Mouse (Mus musculus): ENCODE measurements around the gene Actg2.
"Not testable (repeated sequence)": the region's sequence is repeated elsewhere in the genome, so short reads cannot be mapped to it uniquely, and the experiment has no call there.

The Actg2 gene

DNA sequence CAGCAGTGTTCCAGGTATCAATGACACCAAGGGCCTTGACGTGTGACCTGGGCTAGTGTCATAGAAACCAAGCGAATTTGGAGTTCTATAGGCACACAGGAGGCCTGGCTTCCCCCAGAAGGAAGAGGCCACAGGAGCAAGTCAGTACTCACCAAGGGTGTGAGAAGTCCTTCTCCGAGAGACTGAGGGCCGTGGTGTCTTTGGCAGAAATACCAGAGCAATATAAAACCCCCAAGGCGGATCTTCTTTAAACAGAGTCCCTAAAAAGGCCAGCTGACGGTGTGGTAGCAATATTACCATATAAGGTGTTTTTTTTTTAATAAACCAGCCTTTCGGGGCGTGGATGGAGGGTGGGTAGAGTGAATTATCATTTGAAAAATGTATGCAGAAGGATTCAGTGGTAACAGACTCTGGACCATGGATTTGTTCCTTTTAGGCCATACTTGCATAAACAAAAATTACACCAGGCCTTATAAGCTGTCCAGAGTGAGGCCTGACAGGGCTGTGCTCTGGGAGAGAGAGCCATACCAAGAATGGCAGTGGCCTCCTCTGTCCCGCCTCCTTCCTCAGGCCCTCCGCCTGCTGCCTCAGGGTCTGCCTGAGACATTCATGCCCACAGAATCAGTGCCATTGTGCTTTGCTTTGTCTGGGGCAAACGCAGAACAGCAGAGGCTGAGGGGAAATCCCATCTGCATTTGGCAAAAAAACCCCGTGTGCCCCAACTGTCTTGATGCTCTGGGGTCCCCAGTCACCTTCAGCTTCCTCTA lies at the start of gene Actg2:
Gene Actg2 (minus strand): TSS at position 238 of the 767 bp plus-strand sequence.
- no peak for DNase-seq

DNA sequence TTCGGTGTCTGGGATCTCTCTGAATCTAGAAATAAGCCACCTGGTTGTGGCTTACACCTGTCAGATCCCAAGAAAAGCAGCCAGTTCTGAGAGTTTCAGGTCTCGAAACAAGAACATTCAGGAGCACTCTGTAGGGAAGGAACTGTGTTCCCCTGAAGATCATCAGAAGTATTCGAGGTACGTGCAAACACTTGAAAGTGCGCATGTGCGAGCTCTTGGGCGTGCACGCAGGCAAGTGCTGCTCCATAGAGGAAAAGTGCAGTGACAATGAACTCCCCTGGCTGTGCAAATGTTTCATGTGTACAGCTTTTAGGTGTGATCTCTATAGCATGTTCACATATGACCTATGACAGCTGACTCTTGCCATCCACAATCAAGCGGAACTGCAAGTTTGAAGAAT lies 49.3 kb upstream of the Actg2 start:
- DNase-seq = not testable (repeated sequence)

- no peak for DNase-seq
Measured at GRCm38 (mm10) chr6:83583591-83583990, 47.5 kb upstream of the Actg2 start.

GRCm38 (mm10) chr6:83582938-83583270 lies 46.8 kb upstream of the Actg2 start:
- DNase-seq = peak; percentile 21 to 36

DNA sequence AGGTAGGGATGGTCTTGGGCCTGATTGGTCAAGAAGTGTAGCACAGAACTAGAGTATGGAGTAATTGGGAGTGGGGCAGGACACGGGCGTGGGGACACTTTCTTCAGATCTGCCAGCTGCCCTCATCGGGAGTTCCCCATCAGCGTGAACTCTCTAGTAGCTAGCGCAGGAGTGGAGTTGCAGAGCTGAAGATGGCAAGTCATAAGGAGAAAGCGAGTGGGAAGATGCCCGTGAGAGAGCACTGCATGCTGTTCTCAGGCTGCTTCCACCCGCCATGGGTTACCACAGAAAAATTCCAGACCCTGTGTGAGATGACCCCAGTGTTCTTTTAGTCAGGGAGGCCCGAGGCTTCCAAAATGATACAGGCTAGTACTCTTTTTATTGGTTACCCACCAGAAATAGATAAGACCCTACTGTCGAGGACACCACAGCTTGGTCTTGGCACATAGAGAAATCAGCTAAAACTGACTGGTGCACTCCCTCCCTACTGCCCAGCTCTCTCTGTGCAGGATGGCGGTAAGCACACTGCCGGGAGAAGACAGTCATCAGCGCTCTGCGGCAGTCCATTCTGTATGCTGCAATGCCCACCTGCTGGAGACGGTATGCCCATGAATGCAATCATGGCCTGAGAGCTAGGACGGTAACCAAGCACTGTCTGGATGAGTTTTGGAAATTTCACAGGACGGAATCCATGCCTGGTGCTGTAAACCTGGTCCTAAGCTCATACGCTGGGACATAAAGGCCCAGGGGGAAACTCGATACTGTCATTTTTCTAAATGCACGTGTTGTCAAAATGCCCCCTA lies 46.3 kb upstream of the Actg2 start:
- no peak for DNase-seq

DNA sequence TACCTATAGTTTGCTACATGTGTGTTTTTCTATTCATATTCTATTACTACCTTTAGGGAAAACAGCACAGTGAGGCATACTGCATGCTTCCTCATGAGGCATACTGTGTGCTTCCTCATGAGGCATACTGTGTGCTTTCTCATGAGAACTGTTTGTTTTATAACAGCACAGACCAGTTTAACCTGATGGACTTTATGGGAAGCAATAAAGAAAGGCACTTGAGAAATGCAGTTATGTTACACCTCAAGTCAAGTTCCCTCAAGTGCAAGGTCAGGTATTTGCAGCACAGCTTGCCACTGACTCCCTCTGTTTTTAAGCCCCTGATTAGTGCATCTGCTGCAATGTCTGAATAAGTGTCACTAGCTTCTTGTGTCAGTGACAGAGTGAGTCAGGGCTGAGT lies 41.5 kb upstream of the Actg2 start:
- no peak for DNase-seq

DNA sequence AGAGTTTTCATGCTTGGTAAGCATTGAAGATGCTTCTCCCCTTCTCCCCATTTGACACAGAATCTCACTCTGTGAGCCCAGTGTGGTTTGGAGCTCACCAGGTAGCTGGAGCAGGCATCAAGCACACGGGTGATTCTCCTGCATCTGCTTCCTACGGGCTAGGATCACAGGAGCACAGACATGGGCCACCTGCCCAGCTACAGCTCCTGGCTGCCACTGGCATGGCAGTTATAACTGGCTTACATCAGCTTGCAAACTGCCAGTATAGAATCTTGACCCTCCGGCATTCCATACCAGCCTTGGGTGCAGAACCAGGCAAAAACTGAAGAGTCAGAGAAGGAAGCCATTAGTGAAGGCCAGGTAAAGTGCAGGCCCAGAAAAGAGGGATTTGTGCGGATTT lies 39.5 kb upstream of the Actg2 start:
- no peak for DNase-seq

DNA sequence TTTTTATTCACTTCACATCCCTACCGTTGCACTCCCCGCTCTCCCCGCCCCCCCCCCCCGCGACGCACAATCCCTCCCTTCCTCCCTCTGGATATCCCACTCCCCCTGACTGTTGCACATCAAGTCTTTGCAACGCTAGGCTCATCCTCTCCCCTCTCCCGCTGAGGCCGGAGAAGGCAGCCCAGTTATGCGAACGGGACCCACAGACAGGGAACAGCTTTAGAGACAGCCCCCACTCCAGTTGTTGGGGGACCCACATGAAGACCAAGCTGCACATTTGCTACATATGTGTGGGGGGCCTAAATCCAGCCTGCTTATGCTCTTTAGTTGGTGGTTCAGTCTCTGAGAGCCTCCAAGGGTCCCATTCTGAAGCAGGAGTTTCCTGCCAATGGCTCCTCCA lies 36.6 kb upstream of the Actg2 start, which contains the start of gene Stambp:
Gene Stambp (minus strand): TSS at position 59 of the 400 bp plus-strand sequence.
- DNase-seq = peak; percentile 19 to 20

DNA sequence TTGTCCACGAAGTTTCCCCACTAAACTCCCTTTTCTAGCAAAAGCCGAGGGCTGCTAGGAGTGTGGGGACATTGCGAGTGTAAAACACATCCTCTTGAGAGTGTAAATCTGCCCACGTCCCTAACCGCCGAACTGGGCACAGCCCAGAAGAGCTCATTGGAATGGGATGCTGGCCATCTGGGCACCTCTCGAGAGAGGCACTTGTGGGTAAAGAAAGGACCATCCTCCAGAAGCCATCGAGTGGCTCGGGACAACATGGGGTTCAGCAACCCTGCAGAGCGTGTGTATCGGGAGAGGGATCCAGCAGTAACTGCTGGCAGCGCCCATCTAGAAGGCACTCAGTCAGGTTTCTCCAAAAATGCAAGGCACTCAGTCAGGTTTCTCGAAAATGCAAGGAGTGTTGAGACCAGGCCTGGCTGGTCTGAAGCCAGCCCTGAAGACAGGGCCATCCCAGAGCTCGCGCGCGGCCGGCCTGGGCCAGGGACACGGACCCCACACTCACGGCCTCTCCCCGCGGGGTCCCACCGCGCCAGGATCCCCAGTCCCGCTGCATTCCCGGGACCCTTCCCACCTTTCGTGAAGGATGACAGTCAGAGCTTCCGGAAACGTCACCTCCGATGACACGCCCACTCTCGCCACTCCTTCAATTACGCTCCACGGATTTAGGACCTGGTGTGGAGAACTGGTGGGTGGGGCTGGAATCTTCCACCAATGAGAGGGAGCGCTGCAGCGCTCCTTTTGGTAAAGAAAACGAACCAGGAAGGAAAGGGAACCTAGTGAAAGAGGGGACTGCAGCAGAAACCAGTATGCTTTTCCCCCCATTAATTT lies 36.0 kb upstream of the Actg2 start:
- peak; percentile 85 to 86 for DNase-seq

DNA sequence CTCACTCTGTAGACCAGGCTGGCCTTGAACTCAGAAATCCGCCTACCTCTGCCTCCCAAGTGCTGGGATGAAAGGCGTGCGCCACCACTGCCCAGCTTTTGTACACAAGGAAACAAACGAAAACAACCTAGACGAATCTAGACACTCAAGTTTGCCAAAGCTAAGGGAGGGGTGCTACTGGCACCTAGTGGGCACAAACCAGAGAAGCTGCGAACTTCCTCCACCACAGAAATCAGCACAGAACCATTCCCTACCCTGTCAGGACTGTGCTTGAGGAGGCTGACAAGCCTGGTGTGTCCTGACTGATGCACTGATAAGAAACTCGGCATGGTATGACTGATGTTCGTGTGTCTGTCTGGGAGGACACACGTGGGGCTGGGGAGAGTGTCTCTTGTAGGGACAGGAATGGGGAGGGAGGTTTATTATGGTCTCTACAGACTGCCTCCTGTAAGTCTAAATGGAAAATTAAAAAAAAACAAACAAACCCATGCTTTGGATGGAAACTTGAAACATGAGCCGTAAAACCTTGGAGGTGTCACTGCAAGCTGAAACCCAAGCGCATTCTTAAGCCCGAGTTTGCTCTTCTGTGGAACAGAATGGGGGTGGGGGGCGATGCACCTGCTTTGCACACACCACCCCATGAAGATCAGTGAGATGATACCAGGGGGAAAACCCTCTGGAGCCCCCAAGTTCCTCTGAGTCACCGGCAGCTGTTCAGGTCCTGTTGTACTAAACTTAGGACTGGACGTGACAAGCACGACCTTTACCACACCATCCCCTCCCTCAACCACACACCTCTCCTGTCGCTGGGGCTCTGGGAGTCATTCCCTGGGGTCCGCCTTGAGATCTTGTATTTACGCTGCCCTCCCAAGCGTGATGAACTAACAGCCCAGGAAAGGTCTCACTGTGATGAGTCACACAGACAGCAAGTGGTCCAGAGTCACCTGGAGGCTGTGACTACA lies 33.1 kb upstream of the Actg2 start:
- peak; percentile 23 to 25 for DNase-seq

DNA sequence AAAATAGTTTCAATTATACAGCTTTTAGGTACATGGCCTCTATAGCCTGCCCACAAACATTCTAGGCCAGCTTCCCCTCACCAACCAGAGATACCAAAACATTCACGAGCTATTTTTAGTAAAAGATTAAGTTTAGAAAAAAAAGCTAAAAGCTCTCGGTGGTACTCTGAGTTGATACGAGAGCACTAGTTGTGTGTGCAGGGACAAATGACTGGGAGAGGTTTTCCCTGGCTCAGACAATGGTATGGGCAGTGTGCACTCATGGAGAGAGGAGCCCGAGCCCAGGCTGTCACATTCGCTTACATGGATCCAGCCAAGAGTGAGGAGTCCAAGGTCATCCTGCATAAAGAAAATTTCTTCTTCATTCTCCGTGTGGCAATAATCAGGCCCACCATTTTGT lies 19.9 kb upstream of the Actg2 start:
- no peak for DNase-seq

GRCm38 (mm10) chr6:83548346-83548745 lies 12.3 kb upstream of the Actg2 start:
- DNase-seq = no peak

GRCm38 (mm10) chr6:83545778-83546177 lies 9.7 kb upstream of the Actg2 start:
- no peak for DNase-seq

GRCm38 (mm10) chr6:83541756-83542456 lies 5.8 kb upstream of the Actg2 start:
- DNase-seq = peak; percentile 59 to 60

DNA sequence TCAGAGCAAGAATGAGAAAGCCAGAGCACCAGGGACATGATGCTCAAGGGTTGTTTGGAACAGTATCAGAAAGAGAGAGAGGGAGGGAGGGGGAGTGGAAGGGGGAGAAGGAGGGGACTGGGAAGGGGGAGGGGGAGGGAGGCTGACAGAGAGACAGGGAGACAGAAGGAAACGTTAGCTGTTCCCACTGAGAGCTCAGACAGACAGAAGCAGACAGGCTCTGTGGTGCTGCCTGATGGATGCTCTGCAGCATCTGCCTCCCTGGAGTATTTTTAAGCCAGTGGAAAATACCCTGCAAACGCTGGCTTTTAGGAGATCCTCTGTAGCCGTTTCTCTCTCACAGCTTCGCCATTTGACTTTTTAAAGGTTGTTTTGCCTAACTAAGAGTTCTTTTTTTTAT lies 4.0 kb upstream of the Actg2 start:
- no peak for DNase-seq

GRCm38 (mm10) chr6:83536795-83537059 lies 662 bp upstream of the Actg2 start:
- no peak for DNase-seq

DNA sequence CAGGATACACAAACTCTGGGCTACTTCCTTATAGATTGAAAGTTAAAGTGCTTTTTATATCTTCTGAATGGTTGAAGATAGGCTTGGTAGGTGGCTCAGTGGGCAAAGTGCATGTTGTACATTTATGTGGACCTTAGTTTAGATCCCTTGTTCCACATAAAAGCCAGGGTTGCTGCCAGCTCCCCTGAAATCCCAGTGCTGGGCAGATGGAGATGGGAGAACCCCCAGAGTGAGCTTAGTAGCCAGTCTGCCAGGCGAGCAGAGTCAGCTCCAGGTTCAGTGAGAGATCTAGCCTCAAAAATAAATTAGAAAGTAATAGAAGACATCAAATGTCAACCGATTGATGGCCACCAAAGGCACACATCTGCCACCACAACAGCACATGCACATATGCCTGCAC lies 3.5 kb downstream of the Actg2 start:
- DNase-seq = peak; percentile 70 to 73

- DNase-seq = peak; percentile 34 to 38
Measured at GRCm38 (mm10) chr6:83523194-83523593, 12.9 kb downstream of the Actg2 start.

- no peak for DNase-seq
Measured at GRCm38 (mm10) chr6:83521784-83522183, 14.3 kb downstream of the Actg2 start.

DNA sequence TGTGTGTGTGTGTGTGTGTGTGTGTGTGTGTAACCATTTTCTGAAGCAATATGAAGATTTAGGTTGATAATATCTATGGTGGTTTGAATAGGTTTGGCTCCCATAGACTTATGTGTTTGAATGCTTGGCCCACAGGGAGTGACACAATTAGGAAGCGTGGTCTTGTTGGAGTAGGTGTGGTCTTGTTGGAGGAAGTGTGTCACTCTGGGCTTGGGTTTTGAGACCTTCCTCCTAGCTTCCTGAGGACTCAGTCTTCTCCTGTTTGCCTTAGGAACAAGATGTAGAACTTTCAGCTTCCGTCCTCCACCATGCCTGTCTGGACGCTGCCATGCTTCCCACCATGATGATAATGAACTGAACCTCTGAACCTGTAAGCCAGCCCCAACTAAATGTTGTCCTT lies 17.4 kb downstream of the Actg2 start:
- no peak for DNase-seq

GRCm38 (mm10) chr6:83515172-83515571 lies 20.9 kb downstream of the Actg2 start:
- peak in 1 of 2 experiments; percentile 20 for DNase-seq

- peak; percentile 60 to 77 for DNase-seq
Measured at GRCm38 (mm10) chr6:83512495-83512894, 23.6 kb downstream of the Actg2 start.

Measured in cerebellum, postnatal 36 days (tissue).